Mouse (Mus musculus) bone marrow macrophage, adult 2 months (primary cell): Measurements from ENCODE around the gene Slc38a3. TPM values are rescaled to one million over a fixed set of nuclear protein-coding genes. Genes with fewer than 3 reads are reported as not detected.

Experiments used
- H3K27ac ChIP-seq: 2 replicates; pipeline ENCODE4 v1.5.1; 2012; ENCODE audit warnings: low read depth, low read length; ENCODE audit not compliant: insufficient read depth
- H3K4me1 ChIP-seq: 2 replicates; pipeline ENCODE4 v1.6.1; 2012; ENCODE audit warnings: low read length; ENCODE audit not compliant: control insufficient read depth, insufficient read depth
- H3K4me3 ChIP-seq: 2 replicates; pipeline ENCODE4 v1.5.1; 2012; ENCODE audit warnings: mild to moderate bottlenecking, low read length, moderate library complexity; ENCODE audit not compliant: insufficient read depth
- CTCF ChIP-seq: IDR thresholded peaks from 2 replicates; pipeline ENCODE4 v1.5.1; 2012; ENCODE audit warnings: low read depth, mild to moderate bottlenecking, low read length, moderate library complexity
- POLR2A ChIP-seq: IDR thresholded peaks from 2 replicates; pipeline ENCODE4 v1.6.1; 2012; ENCODE audit warnings: mild to moderate bottlenecking, low read depth, low read length, borderline replicate concordance
- polyA plus RNA-seq: library from polyadenylated mRNA; stranded (reverse); fragments of >200 nt; gene quantifications from 2 replicates; pipeline ENCODE4 v1.2.4, GENCODE M21; 2012; ENCODE audit not compliant: missing spikeins, insufficient read depth, insufficient read length

Slc38a3 gene
- polyA plus RNA-seq, 1 experiment = not detected

- H3K4me1 ChIP-seq = 0 out of 2 replicates have a peak, but pooled peaks cover 3% of the 10 kb centered on the region
- no peak overlapping the region for H3K27ac ChIP-seq
- H3K4me3 ChIP-seq = no peak overlapping the region
- no peak for TF ChIP-seq POLR2A
- no peak for TF ChIP-seq CTCF
Observed at GRCm38 (mm10) chr9:107657144-107657543, 12.2 kb downstream of the Slc38a3 start.

- TF ChIP-seq CTCF = no peak
- TF ChIP-seq POLR2A = no peak
- H3K4me3 ChIP-seq = no peak overlapping the region
- no peak overlapping the region for H3K27ac ChIP-seq
- 0 out of 2 replicates have a peak, but pooled peaks cover 3% of the 10 kb centered on the region for H3K4me1 ChIP-seq
Observed at GRCm38 (mm10) chr9:107654585-107654984, 14.7 kb downstream of the Slc38a3 start.

- no peak overlapping the region for H3K27ac ChIP-seq
- 0 out of 2 replicates have a peak, but pooled peaks cover 3% of the 10 kb centered on the region for H3K4me1 ChIP-seq
- TF ChIP-seq POLR2A = no peak
- TF ChIP-seq CTCF = no peak
- no peak overlapping the region for H3K4me3 ChIP-seq
Observed at GRCm38 (mm10) chr9:107653474-107653873, 15.9 kb downstream of the Slc38a3 start.

- no peak overlapping the region for H3K4me3 ChIP-seq
- no peak overlapping the region for H3K27ac ChIP-seq
- H3K4me1 ChIP-seq = no peaks in the 10 kb centered on the region
- TF ChIP-seq POLR2A (no peak), CTCF (no peak)
Observed at GRCm38 (mm10) chr9:107650708-107651481, 18.4 kb downstream of the Slc38a3 start.

GRCm38 (mm10) chr9:107650225-107650624 lies 19.1 kb downstream of the Slc38a3 start:
- Histone ChIP-seq H3K4me3 (no peak overlapping the region), H3K4me1 (peaks cover 2% of the 10 kb centered on the region; the same call in 1 of the 2 replicates), H3K27ac (no peak overlapping the region)
- TF ChIP-seq POLR2A = no peak
- no peak for TF ChIP-seq CTCF

GRCm38 (mm10) chr9:107648767-107649166 lies 20.6 kb downstream of the Slc38a3 start:
- TF ChIP-seq POLR2A (no peak), CTCF (no peak)
- Histone ChIP-seq H3K27ac (no peak overlapping the region), H3K4me3 (no peak overlapping the region), H3K4me1 (peaks cover 7% of the 10 kb centered on the region)

- peaks cover 11% of the 10 kb centered on the region for H3K4me1 ChIP-seq
- no peak for TF ChIP-seq POLR2A
- no peak overlapping the region for H3K27ac ChIP-seq
- H3K4me3 ChIP-seq = no peak overlapping the region
Observed at GRCm38 (mm10) chr9:107646975-107647374, 22.4 kb downstream of the Slc38a3 start.

GRCm38 (mm10) chr9:107645577-107645976 lies 23.8 kb downstream of the Slc38a3 start:
- TF ChIP-seq CTCF = peak; percentile 93
- TF ChIP-seq POLR2A = no peak
- Histone ChIP-seq H3K4me3 (no peak overlapping the region), H3K4me1 (peaks cover 23% of the 10 kb centered on the region), H3K27ac (no peak overlapping the region)

GRCm38 (mm10) chr9:107645153-107645510 lies 24.2 kb downstream of the Slc38a3 start:
- TF ChIP-seq POLR2A (no peak), CTCF (no peak)
- no peak overlapping the region for H3K4me3 ChIP-seq
- peaks cover 23% of the 10 kb centered on the region for H3K4me1 ChIP-seq
- no peak overlapping the region for H3K27ac ChIP-seq

- TF ChIP-seq CTCF = peak; percentile 70
- TF ChIP-seq POLR2A = no peak
- Histone ChIP-seq H3K27ac (peak overlapping the region; percentile 8; the same call in 1 of the 2 replicates), H3K4me3 (peak overlapping the region; percentile 61), H3K4me1 (peaks cover 25% of the 10 kb centered on the region)
Observed at GRCm38 (mm10) chr9:107644495-107645152, 24.7 kb downstream of the Slc38a3 start.
